1 mouse cellular context compared by ENCODE assay signal in the genomic region with DNA sequence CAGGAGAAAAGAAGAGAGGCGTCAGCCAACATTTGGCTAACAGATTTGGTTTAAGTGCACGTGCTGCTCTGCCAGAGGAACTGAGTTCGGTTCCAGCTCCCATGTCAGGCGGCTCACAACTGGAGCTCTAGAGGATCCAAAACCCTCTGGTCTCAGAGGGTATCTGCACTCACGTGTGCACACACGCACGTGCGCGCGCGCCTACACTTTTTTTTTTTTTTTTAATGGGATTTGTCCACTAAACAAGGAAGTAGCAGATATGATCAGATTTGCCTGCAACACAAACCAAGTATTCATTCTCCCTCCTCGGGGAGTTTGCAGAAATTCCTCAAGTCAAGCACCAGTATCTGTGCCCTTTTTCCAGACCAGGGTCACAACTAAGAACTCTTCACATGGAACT.
TF ChIP-seq lines count a peak whose summit lies in the region.

No protein-coding gene starts in this region.

TF ChIP-seq in C2C12, 6 proteins besides CTCF, POLR2A, EP300 and RAD21 (continued from another document):
- TF ChIP-seq MYOG (IDR thresholded peaks at IDR 0.05; ENCODE audit: control insufficient read depth, extremely low read depth, insufficient read length) (no peak), USF1 (IDR thresholded peaks at IDR 0.05; ENCODE audit: low read depth) (no peak), MAX (IDR thresholded peaks at IDR 0.05) (no peak), CEBPB (IDR thresholded peaks at IDR 0.05; ENCODE audit: low read depth) (no peak)
